Mouse (Mus musculus) intestine, embryonic 16.5 days (tissue): ENCODE results near the gene Kalrn. TPM values are rescaled to one million over a fixed set of nuclear protein-coding genes. Genes with fewer than 3 reads are reported as not detected.
"Not testable (repeated sequence)": the region's sequence is repeated elsewhere in the genome, so short reads cannot be mapped to it uniquely, and the experiment has no call there.

Experiments used
- ATAC-seq: fragments of 200-750 bp; cut with Nextera tagmentation; 2 replicates; pipeline ENCODE4 v1.8.0; 2017; ENCODE audit warnings: moderate TSS enrichment, moderate library complexity
- H3K27ac ChIP-seq: fragments of 300-500 bp; sonication (generic); 2 replicates; pipeline ENCODE4 v1.5.1; 2014; ENCODE audit warnings: mild to moderate bottlenecking, low read length
- H3K27me3 ChIP-seq: fragments of 300-500 bp; sonication (generic); replicated peaks from 2 replicates; pipeline ENCODE4 v1.6.1; 2014; ENCODE audit warnings: low read length, control low read depth, mixed read lengths; ENCODE audit not compliant: control insufficient read depth, insufficient read depth
- H3K36me3 ChIP-seq: fragments of 300-500 bp; sonication (generic); 2 replicates; pipeline ENCODE4 v1.6.1; 2014; ENCODE audit warnings: low read length, control low read depth; ENCODE audit not compliant: control insufficient read depth, insufficient read depth
- H3K4me1 ChIP-seq: fragments of 300-500 bp; sonication (generic); 2 replicates; pipeline ENCODE4 v1.6.1; 2014; ENCODE audit warnings: low read length, control low read depth, mixed read lengths; ENCODE audit not compliant: control insufficient read depth, insufficient read depth
- H3K4me2 ChIP-seq: fragments of 300-500 bp; sonication (generic); 2 replicates; pipeline ENCODE4 v1.6.1; 2014; ENCODE audit warnings: low read depth, low read length, control low read depth
- H3K4me3 ChIP-seq: fragments of 300-500 bp; sonication (generic); 2 replicates; pipeline ENCODE4 v1.5.1; 2014; ENCODE audit warnings: mild to moderate bottlenecking, low read length
- H3K9ac ChIP-seq: fragments of 300-500 bp; sonication (generic); 2 replicates; pipeline ENCODE4 v1.6.1; 2014; ENCODE audit warnings: low read depth, low read length
- H3K9me3 ChIP-seq: fragments of 300-500 bp; sonication (generic); 2 replicates; pipeline ENCODE4 v1.6.1; 2016; ENCODE audit warnings: low read length, control low read depth; ENCODE audit not compliant: control insufficient read depth
- WGBS: fragments of 180-500 bp; shearing (Covaris S2); extraction: QIAGEN DNeasy Blood & Tissue Kit; methylation state at CpG from one replicate; pipeline ENCODE4 v1.1.7; 2014; 5-methylcytosine and 5-hydroxymethylcytosine counted together
- polyA plus RNA-seq: library from polyadenylated mRNA; unstranded; fragments of >200 nt; fragmentation: Nextera tagmentation; extraction: Ambion mirVana; gene quantifications from 2 replicates; pipeline ENCODE4 v1.2.1, GENCODE M21; 2015

Gene Kalrn
- polyA plus RNA-seq, 1 experiment from 2014 or later, result 11.1 TPM

GRCm38 (mm10) chr16:34093734-34094445 lies 479.4 kb downstream of the Kalrn start:
- Histone ChIP-seq H3K36me3 (no peaks in the 10 kb centered on the region), H3K27ac (peak overlapping the region; percentile 57; the same call in 1 of the 2 replicates), H3K4me1 (peaks cover 9% of the 10 kb centered on the region; the same call in 1 of the 2 replicates), H3K4me2 (peak overlapping the region; percentile 94), H3K27me3 (no peaks in the 10 kb centered on the region; the same call in 1 of the 2 replicates), H3K9ac (peak overlapping the region; percentile 75; the same call in 1 of the 2 replicates), H3K9me3 (no peaks in the 10 kb centered on the region), H3K4me3 (peak overlapping the region; percentile 70)
- 7% methylated on average over 14 of the region's 14 CpGs for WGBS
- no peak for ATAC-seq

GRCm38 (mm10) chr16:34089528-34090095 lies 483.7 kb downstream of the Kalrn start:
- WGBS, result 50% methylated on average over 8 of the region's 8 CpGs

GRCm38 (mm10) chr16:34089022-34089421 lies 484.3 kb downstream of the Kalrn start:
- Histone ChIP-seq H3K4me1 (peaks cover 11% of the 10 kb centered on the region; the same call in 1 of the 2 replicates), H3K36me3 (no peaks in the 10 kb centered on the region), H3K4me3 (no peak overlapping the region), H3K27me3 (no peaks in the 10 kb centered on the region; the same call in 1 of the 2 replicates), H3K4me2 (no peak overlapping the region), H3K9ac (no peak overlapping the region), H3K9me3 (no peaks in the 10 kb centered on the region), H3K27ac (no peak overlapping the region)
- ATAC-seq, result no peak
- 86% methylated on average over 3 of the region's 3 CpGs for WGBS

More at GRCm38 (mm10) chr16:34089528-34090095, 483.7 kb downstream of the Kalrn start:
- Histone ChIP-seq H3K9me3 (no peaks in the 10 kb centered on the region), H3K36me3 (no peaks in the 10 kb centered on the region), H3K4me2 (no peak overlapping the region), H3K4me1 (peaks cover 13% of the 10 kb centered on the region; the same call in 1 of the 2 replicates), H3K27me3 (no peaks in the 10 kb centered on the region; the same call in 1 of the 2 replicates), H3K4me3 (no peak overlapping the region), H3K9ac (no peak overlapping the region), H3K27ac (no peak overlapping the region)
- ATAC-seq, result no peak

GRCm38 (mm10) chr16:34088331-34088730 lies 485.0 kb downstream of the Kalrn start:
- H3K27ac ChIP-seq, result no peak overlapping the region
- WGBS, result 43% methylated on average over 4 of the region's 4 CpGs
- H3K4me3 ChIP-seq, result no peak overlapping the region

GRCm38 (mm10) chr16:34084135-34084920 lies 489.0 kb downstream of the Kalrn start:
- ATAC-seq, result no peak
- Histone ChIP-seq H3K4me2 (no peak overlapping the region), H3K27ac (no peak overlapping the region), H3K9me3 (no peaks in the 10 kb centered on the region), H3K4me3 (no peak overlapping the region), H3K27me3 (no peaks in the 10 kb centered on the region), H3K4me1 (peaks cover 23% of the 10 kb centered on the region), H3K36me3 (no peaks in the 10 kb centered on the region), H3K9ac (no peak overlapping the region)
- 73% methylated on average over 10 of the region's 10 CpGs for WGBS

More at GRCm38 (mm10) chr16:34088331-34088730, 485.0 kb downstream of the Kalrn start:
- Histone ChIP-seq H3K4me1 (peaks cover 7% of the 10 kb centered on the region; the same call in 1 of the 2 replicates), H3K36me3 (no peaks in the 10 kb centered on the region), H3K9ac (no peak overlapping the region), H3K4me2 (no peak overlapping the region), H3K9me3 (no peaks in the 10 kb centered on the region), H3K27me3 (no peaks in the 10 kb centered on the region)
- ATAC-seq, result no peak

- peak overlapping the region; percentile 87 for H3K27ac ChIP-seq
- H3K4me1 ChIP-seq, result peaks cover 17% of the 10 kb centered on the region
- H3K9me3 ChIP-seq, result no peaks in the 10 kb centered on the region
- WGBS, result 88% methylated on average over 5 of the region's 5 CpGs
- H3K36me3 ChIP-seq, result no peaks in the 10 kb centered on the region
- H3K4me3 ChIP-seq, result no peak overlapping the region
- H3K4me2 ChIP-seq, result no peak overlapping the region
- H3K27me3 ChIP-seq, result no peaks in the 10 kb centered on the region
- ATAC-seq, result no peak
- no peak overlapping the region for H3K9ac ChIP-seq
These were observed 490.6 kb downstream of the Kalrn start for GRCm38 (mm10) chr16:34082494-34083469.

GRCm38 (mm10) chr16:34081683-34082438 lies 491.5 kb downstream of the Kalrn start:
- Histone ChIP-seq H3K36me3 (no peaks in the 10 kb centered on the region), H3K9ac (no peak overlapping the region), H3K9me3 (no peaks in the 10 kb centered on the region), H3K27me3 (no peaks in the 10 kb centered on the region), H3K4me3 (no peak overlapping the region), H3K27ac (peak overlapping the region; percentile 87), H3K4me1 (peaks cover 17% of the 10 kb centered on the region), H3K4me2 (peak overlapping the region; percentile 28)
- WGBS, result 35% methylated on average over 19 of the region's 19 CpGs
- ATAC-seq, result peak; percentile 76

GRCm38 (mm10) chr16:34081314-34081682 lies 492.0 kb downstream of the Kalrn start:
- ATAC-seq, result peak; percentile 71
- H3K27me3 ChIP-seq, H3K9me3 ChIP-seq, H3K4me3 ChIP-seq, H3K36me3 ChIP-seq, H3K9ac ChIP-seq: not testable (repeated sequence)
- Histone ChIP-seq H3K4me1 (peaks cover 17% of the 10 kb centered on the region), H3K4me2 (peak overlapping the region; percentile 28), H3K27ac (peak overlapping the region; percentile 87)
